18 mouse cellular contexts compared by ENCODE assay signal in genomic region chrX:71560796-71561195, GRCm38 (mm10).
"Had no signal": no experiment of that assay in that cellular context is flagged by ENCODE, and none has a peak within 500 bp of the region (broad histone marks: within the 10 kb centered on the region; RNA-seq: fewer than 3 reads in every experiment).

No protein-coding gene starts in this region.

- H3K4me2 ChIP-seq: lung, embryonic 15.5 days; midbrain, embryonic 11.5 days; midbrain, embryonic 13.5 days; midbrain, embryonic 15.5 days; neural tube, embryonic 12.5 days; stomach, embryonic 15.5 days had no signal

- H3K27me3 ChIP-seq: lung, embryonic 15.5 days; midbrain, embryonic 13.5 days; midbrain, embryonic 15.5 days; neural tube, embryonic 12.5 days; stomach, embryonic 15.5 days had no signal

- H3K36me3 ChIP-seq: midbrain, embryonic 15.5 days; stomach, embryonic 15.5 days had no signal

- H3K9me3 ChIP-seq: lung, embryonic 15.5 days; midbrain, embryonic 13.5 days; midbrain, embryonic 15.5 days; neural tube, embryonic 12.5 days; stomach, embryonic 15.5 days had no signal

- DNase-seq: liver, postnatal 0 days; lung, adult 2 months; lung, postnatal 14 days; lung, postnatal 36 days; right cerebral cortex, postnatal 14 days; thymus, adult 2 months; thymus, postnatal 25 days; thymus, postnatal 4 days had no signal

- H3K4me1 ChIP-seq: megakaryocyte, embryonic 14.5 days; neural tube, embryonic 12.5 days; stomach, embryonic 15.5 days had no signal

- H3K27ac ChIP-seq: lung, embryonic 15.5 days; macrophage; midbrain, embryonic 13.5 days; midbrain, embryonic 15.5 days; neural tube, embryonic 12.5 days; stomach, embryonic 15.5 days; stomach, postnatal 0 days had no signal

- H3K9ac ChIP-seq: liver, postnatal 0 days; lung, embryonic 15.5 days; midbrain, embryonic 13.5 days; midbrain, embryonic 15.5 days; neural tube, embryonic 12.5 days; stomach, embryonic 15.5 days had no signal

- H3K4me3 ChIP-seq: lung, embryonic 15.5 days; megakaryocyte, embryonic 14.5 days; midbrain, embryonic 13.5 days; midbrain, embryonic 15.5 days; neural tube, embryonic 12.5 days; stomach, embryonic 15.5 days had no signal

- ATAC-seq: liver, postnatal 0 days; lung, postnatal 0 days; midbrain, embryonic 13.5 days; midbrain, embryonic 15.5 days had no signal
